Mouse (Mus musculus) heart, adult 2 months (tissue): ENCODE measurements around the gene Dis3l. TPM values are rescaled to one million over a fixed set of nuclear protein-coding genes. Genes with fewer than 3 reads are reported as not detected.

Source experiments
- DNase-seq, 2 experiments: peaks; one replicate each; pipeline ENCODE4 v3.0.0; 2021
- H3K27ac ChIP-seq: fragments of 200-600 bp; 2 replicates; pipeline ENCODE4 v1.8.1; 2022
- H3K27me3 ChIP-seq: fragments of 200-500 bp; 2 replicates; pipeline ENCODE4 v1.6.1; 2012; ENCODE audit warnings: mild to moderate bottlenecking, low read length, inconsistent platforms, mixed read lengths; ENCODE audit not compliant: control insufficient read depth, insufficient read depth
- H3K36me3 ChIP-seq: fragments of 200-500 bp; 2 replicates; pipeline ENCODE4 v1.6.1; 2012; ENCODE audit warnings: low read length, inconsistent platforms; ENCODE audit not compliant: control insufficient read depth, insufficient read depth
- H3K4me1 ChIP-seq: fragments of 200-500 bp; 2 replicates; pipeline ENCODE4 v1.6.1; 2011; ENCODE audit warnings: low read length; ENCODE audit not compliant: control insufficient read depth, insufficient read depth
- H3K4me3 ChIP-seq: fragments of 200-600 bp; 2 replicates; pipeline ENCODE4 v1.8.1; 2022
- H3K79me2 ChIP-seq: fragments of 200-500 bp; replicated peaks from 2 replicates; pipeline ENCODE4 v1.6.1; 2012; ENCODE audit warnings: mild to moderate bottlenecking, inconsistent platforms, low read length, moderate library complexity, mixed read lengths; ENCODE audit not compliant: control insufficient read depth, insufficient read depth
- H3K9ac ChIP-seq: fragments of 200-500 bp; 2 replicates; pipeline ENCODE4 v1.6.1; 2012; ENCODE audit warnings: low read depth, mild to moderate bottlenecking, control low read depth, inconsistent platforms, low read length, mixed read lengths
- CTCF ChIP-seq: fragments of 200-600 bp; IDR thresholded peaks from 2 replicates; pipeline ENCODE4 v1.8.1; 2022; ENCODE audit warnings: antibody characterized with exemption, mild to moderate bottlenecking, moderate library complexity
- EP300 ChIP-seq: fragments of 200-500 bp; IDR thresholded peaks from 2 replicates; pipeline ENCODE4 v1.6.1; 2011; ENCODE audit warnings: low read depth, low read length, control low read depth; ENCODE audit not compliant: insufficient read depth
- POLR2A ChIP-seq: fragments of 200-500 bp; IDR thresholded peaks from 2 replicates; pipeline ENCODE4 v1.6.1; 2011; ENCODE audit warnings: mild to moderate bottlenecking, low read depth, low read length, control low read depth; ENCODE audit not compliant: insufficient read depth
- WGBS: fragments of 180-500 bp; shearing (Covaris S2); methylation state at CpG from one replicate; pipeline ENCODE4 v1.1.7; 2018; 5-methylcytosine and 5-hydroxymethylcytosine counted together
- intact Hi-C: fragments of 180-260 bp; cut with DNase I; formaldehyde crosslinking; loops from one replicate; pipeline ENCODE4 v1.15.1; 2025
- polyA plus RNA-seq: library from polyadenylated mRNA; depleted of rRNA; stranded (reverse); fragments of >200 nt; gene quantifications from 2 replicates; pipeline ENCODE4 v1.2.3, GENCODE M21; 2012
- total RNA-seq, 2 experiments: library from RNA; stranded (reverse); gene quantifications; 2 replicates each; pipeline ENCODE4 v1.2.3; 2021

Gene Dis3l
- total and polyA plus RNA-seq, 3 experiments: 10.6 to 24.6 (median 24.5) TPM

DNA sequence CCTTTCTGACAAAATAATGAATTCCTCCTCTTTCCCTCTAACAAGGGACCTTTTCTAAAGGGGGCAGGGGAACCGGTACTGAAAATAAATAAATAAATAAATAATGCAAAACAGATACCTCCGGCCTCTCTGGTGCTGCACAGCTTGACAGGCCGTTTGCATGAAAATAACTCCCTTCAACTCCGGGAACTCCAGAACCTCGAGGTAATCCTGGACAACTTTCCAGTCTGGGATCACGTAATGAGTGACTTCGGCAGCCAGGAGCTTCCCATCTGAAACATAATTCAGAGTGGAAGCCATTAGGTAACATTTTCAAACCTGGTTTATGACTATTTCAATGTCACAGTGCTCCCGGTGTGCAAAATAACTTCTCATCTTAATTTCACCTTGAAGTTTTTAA is 1.7 kb downstream of the Dis3l start:
- Histone ChIP-seq H3K9ac (peak overlapping the region; percentile 100; the same call in 1 of the 2 replicates), H3K4me3 (no peak overlapping the region), H3K4me1 (peaks cover 2% of the 10 kb centered on the region; the same call in 1 of the 2 replicates), H3K27ac (no peak overlapping the region), H3K27me3 (no peaks in the 10 kb centered on the region), H3K36me3 (peaks cover 9% of the 10 kb centered on the region), H3K79me2 (0 out of 2 replicates have a peak, but pooled peaks cover 2% of the 10 kb centered on the region)
- WGBS: 44% methylated on average over 8 of the region's 8 CpGs
- no peak for DNase-seq
- intact Hi-C loops: no loop called here
- no peak for TF ChIP-seq EP300
- TF ChIP-seq CTCF: no peak
- TF ChIP-seq POLR2A: no peak

- H3K36me3 ChIP-seq: peaks cover 7% of the 10 kb centered on the region
- no peak overlapping the region for H3K27ac ChIP-seq
- intact Hi-C loops: no loop called here
- 89% methylated on average over 6 of the region's 6 CpGs for WGBS
- H3K79me2 ChIP-seq: peaks cover 2% of the 10 kb centered on the region; the same call in 1 of the 2 replicates
- H3K9ac ChIP-seq: no peak overlapping the region
- TF ChIP-seq CTCF (no peak), EP300 (no peak), POLR2A (no peak)
- no peak for DNase-seq
- no peaks in the 10 kb centered on the region for H3K27me3 ChIP-seq
- no peak overlapping the region for H3K4me3 ChIP-seq
- H3K4me1 ChIP-seq: peaks cover 2% of the 10 kb centered on the region; the same call in 1 of the 2 replicates
Observed at GRCm38 (mm10) chr9:64335825-64336224, 5.3 kb downstream of the Dis3l start.

DNA sequence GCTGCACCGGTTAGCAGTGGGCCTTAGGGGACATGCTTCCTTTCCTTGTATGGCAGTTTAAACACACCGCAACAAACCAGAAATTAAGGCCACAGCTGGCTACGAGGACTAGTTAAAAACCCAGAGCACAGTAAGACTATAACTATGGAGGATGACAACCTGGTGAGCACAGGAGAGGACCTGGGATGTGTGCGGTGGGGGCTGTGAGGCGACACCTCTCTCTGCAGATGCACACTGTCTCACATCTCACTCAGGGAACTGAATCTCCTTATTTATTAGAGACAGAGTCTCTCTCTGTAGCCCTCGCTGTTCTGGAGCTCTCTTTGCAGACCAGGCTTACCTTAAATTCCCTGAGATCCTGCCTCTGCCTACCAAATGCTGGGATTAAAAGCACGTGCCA is 17.1 kb downstream of the Dis3l start:
- no peaks in the 10 kb centered on the region for H3K79me2 ChIP-seq
- no peak overlapping the region for H3K9ac ChIP-seq
- no peak overlapping the region for H3K4me3 ChIP-seq
- no peaks in the 10 kb centered on the region for H3K27me3 ChIP-seq
- WGBS: 95% methylated on average over 7 of the region's 7 CpGs
- H3K36me3 ChIP-seq: no peaks in the 10 kb centered on the region
- DNase-seq: no peak
- intact Hi-C loops: no loop called here
- H3K4me1 ChIP-seq: no peaks in the 10 kb centered on the region
- no peak overlapping the region for H3K27ac ChIP-seq
- TF ChIP-seq CTCF: no peak
- TF ChIP-seq EP300: no peak
- no peak for TF ChIP-seq POLR2A

GRCm38 (mm10) chr9:64316986-64317385 is 24.1 kb downstream of the Dis3l start:
- 98% methylated on average over 5 of the region's 5 CpGs for WGBS
- no peak overlapping the region for H3K9ac ChIP-seq

GRCm38 (mm10) chr9:64314696-64315095 is 26.4 kb downstream of the Dis3l start:
- Histone ChIP-seq H3K9ac (no peak overlapping the region), H3K4me1 (no peaks in the 10 kb centered on the region), H3K36me3 (no peaks in the 10 kb centered on the region), H3K4me3 (no peak overlapping the region), H3K27me3 (no peaks in the 10 kb centered on the region), H3K27ac (no peak overlapping the region), H3K79me2 (no peaks in the 10 kb centered on the region)
- 94% methylated on average over 6 of the region's 6 CpGs for WGBS
- TF ChIP-seq POLR2A: no peak
- TF ChIP-seq EP300: no peak
- no peak for TF ChIP-seq CTCF
- DNase-seq: no peak
- intact Hi-C loops: no loop called here

More at GRCm38 (mm10) chr9:64316986-64317385, 24.1 kb downstream of the Dis3l start:
- no peak for DNase-seq
- TF ChIP-seq POLR2A: no peak
- no peak for TF ChIP-seq EP300
- TF ChIP-seq CTCF: no peak
- no peak overlapping the region for H3K4me3 ChIP-seq
- intact Hi-C loops: no loop called here
- no peaks in the 10 kb centered on the region for H3K79me2 ChIP-seq
- H3K27me3 ChIP-seq: no peaks in the 10 kb centered on the region
- H3K36me3 ChIP-seq: no peaks in the 10 kb centered on the region
- H3K4me1 ChIP-seq: no peaks in the 10 kb centered on the region
- no peak overlapping the region for H3K27ac ChIP-seq

GRCm38 (mm10) chr9:64312128-64312527 is 29.0 kb downstream of the Dis3l start:
- intact Hi-C loops: no loop called here
- Histone ChIP-seq H3K9ac (no peak overlapping the region), H3K27ac (no peak overlapping the region), H3K4me1 (no peaks in the 10 kb centered on the region), H3K27me3 (no peaks in the 10 kb centered on the region), H3K4me3 (no peak overlapping the region), H3K79me2 (no peaks in the 10 kb centered on the region), H3K36me3 (no peaks in the 10 kb centered on the region; the same call in 1 of the 2 replicates)
- DNase-seq: no peak
- WGBS: 45% methylated on average over 1 of the region's 1 CpGs
- TF ChIP-seq POLR2A (no peak), CTCF (peak; percentile 38), EP300 (no peak)
